Mouse (Mus musculus) E14TG2a.4 (cell line): ENCODE results near the gene Apol7c.
"Not testable (repeated sequence)": the region's sequence is repeated elsewhere in the genome, so short reads cannot be mapped to it uniquely, and the experiment has no call there.

Experiments used
- CTCF ChIP-seq: conservative IDR thresholded peaks from 2 replicates; pipeline ENCODE4 v1.5.1; 2014; ENCODE audit warnings: low read length
- NANOG ChIP-seq: IDR thresholded peaks from 2 replicates; pipeline ENCODE4 v1.6.1; 2014; ENCODE audit warnings: borderline replicate concordance, low read length, mixed read lengths
- POU5F1 ChIP-seq: IDR thresholded peaks from 2 replicates; pipeline ENCODE4 v1.6.1; 2014; ENCODE audit warnings: low read length, borderline replicate concordance

GRCm38 (mm10) chr15:77494694-77495093 is 38.4 kb downstream of the Apol7c start:
- not testable (repeated sequence) for TF ChIP-seq CTCF, POU5F1, NANOG
